Mouse (Mus musculus): ENCODE data around the gene Klkb1. TPM values are rescaled to one million over a fixed set of nuclear protein-coding genes. Genes with fewer than 3 reads are reported as not detected.

Klkb1 gene
- polyA plus RNA-seq, 1 experiment from 2014 or later, result not detected

DNA sequence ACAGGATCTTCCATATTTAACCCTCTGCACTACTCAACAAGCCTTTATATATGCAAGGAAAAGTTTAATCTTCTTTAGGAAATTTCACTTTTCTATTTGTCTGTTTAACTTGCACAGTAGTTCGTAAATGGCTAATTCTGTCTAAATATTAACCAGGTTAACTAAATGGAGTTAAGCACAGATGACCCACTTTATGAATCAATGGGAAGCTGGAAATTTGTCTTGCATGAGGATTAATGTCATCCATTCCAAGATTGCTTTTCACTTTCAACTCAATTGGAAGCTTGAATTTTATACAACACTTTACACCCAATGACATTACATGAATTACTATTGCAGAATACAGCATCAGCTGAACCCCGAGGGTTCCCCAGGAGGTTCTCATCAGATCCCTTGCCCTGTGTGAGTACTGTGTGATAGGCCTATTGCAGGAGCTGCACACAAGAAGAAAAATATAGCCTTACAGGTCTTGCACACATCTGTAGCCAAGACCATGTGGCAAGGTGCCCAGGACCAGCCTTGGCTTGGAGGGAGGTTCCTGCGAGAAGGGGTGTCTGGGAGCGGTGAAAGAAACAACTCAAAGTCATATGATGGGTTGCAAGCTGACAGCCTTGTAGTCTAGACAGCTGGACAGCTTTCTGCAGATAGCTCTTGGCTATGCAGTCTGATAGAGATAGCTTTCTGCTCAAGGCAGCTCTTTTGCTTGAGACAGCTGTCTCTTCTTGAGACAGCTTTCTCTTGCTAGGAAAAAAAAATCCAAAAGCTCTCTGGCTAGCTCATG, 26.9 kb downstream of the Klkb1 start:
- Histone ChIP-seq H3K27me3 (ENCODE audit: control insufficient read depth, insufficient read depth, low read length) (no peaks in the 10 kb centered on the region), H3K4me1 (ENCODE audit: control insufficient read depth, insufficient read depth, low read length) (no peaks in the 10 kb centered on the region), H3K9ac (replicated peaks; ENCODE audit: low read length) (no peak overlapping the region), H3K4me3 (ENCODE audit: low read depth, low read length) (no peak overlapping the region), H3K36me3 (replicated peaks; ENCODE audit: control insufficient read depth, insufficient read depth, low read depth, low read length) (no peaks in the 10 kb centered on the region), H3K27ac (replicated peaks; ENCODE audit: low read depth, low read length) (no peak overlapping the region), H3K4me2 (ENCODE audit: low read depth, low read length) (no peak overlapping the region), H3K9me3 (replicated peaks; ENCODE audit: control insufficient read depth, low read length) (no peaks in the 10 kb centered on the region)
- WGBS, result 86% methylated on average over 4 of the region's 4 CpGs
- ATAC-seq (replicated peaks; ENCODE audit: insufficient number of reproducible peaks, low FRiP score, low TSS enrichment, low read depth) (no peak), DNase-seq (ENCODE audit: low spot score) (no peak)

DNA sequence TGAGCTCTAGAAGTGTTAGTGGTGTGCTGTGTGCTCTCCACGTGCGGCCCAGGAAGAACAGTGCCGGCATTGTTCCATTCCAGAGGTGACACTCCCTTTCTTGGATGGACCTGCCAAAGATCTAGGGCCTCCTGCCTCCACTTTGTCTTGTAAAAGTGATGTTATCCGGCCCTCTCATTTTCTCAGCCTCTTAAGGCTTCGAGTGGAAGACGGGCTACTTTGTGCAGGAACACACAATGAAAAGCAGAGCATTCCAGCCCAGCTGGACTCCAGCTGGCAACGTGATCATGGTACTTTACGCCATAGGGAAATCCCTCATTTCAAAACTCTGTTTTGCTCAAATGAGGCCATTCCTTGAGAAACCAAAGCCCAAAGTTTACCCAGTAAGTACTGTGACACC, 27.7 kb downstream of the Klkb1 start:
- H3K9ac ChIP-seq (replicated peaks; ENCODE audit: low read length), result no peak overlapping the region
- H3K4me2 ChIP-seq (ENCODE audit: low read depth, low read length), result no peak overlapping the region
- H3K27me3 ChIP-seq (ENCODE audit: control insufficient read depth, insufficient read depth, low read length), result no peaks in the 10 kb centered on the region
- WGBS, result 50% methylated on average over 8 of the region's 8 CpGs
- no peak overlapping the region for H3K27ac ChIP-seq (replicated peaks; ENCODE audit: low read depth, low read length)
- no peaks in the 10 kb centered on the region for H3K4me1 ChIP-seq (ENCODE audit: control insufficient read depth, insufficient read depth, low read length)
- H3K36me3 ChIP-seq (replicated peaks; ENCODE audit: control insufficient read depth, insufficient read depth, low read depth, low read length), result no peaks in the 10 kb centered on the region
- DNase-seq (ENCODE audit: low spot score), result no peak
- ATAC-seq (replicated peaks; ENCODE audit: insufficient number of reproducible peaks, low FRiP score, low TSS enrichment, low read depth), result no peak
- no peak overlapping the region for H3K4me3 ChIP-seq (ENCODE audit: low read depth, low read length)
- no peaks in the 10 kb centered on the region for H3K9me3 ChIP-seq (replicated peaks; ENCODE audit: control insufficient read depth, low read length)

DNA sequence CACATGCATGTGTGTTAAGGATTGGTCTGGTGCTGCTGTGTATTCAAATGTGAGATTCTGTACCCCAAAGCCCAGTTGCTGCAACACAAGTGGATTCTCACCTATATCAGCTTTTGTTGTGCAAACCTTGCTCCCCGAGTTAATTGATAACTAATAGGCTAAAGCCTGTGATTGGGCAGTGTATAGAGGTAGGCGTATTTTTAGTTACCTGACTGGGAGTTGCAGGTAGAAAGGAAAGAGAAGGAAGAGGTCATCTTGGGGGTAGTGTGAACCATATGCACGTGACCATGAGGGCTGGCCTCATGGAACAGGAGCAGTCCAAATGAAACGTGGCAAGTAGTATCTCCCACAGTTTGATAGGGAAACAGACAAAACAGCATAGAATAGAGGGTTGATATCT, 29.7 kb downstream of the Klkb1 start:
- DNase-seq (ENCODE audit: low spot score) (no peak), ATAC-seq (replicated peaks; ENCODE audit: insufficient number of reproducible peaks, low FRiP score, low TSS enrichment, low read depth) (no peak)
- no peaks in the 10 kb centered on the region for H3K36me3 ChIP-seq (replicated peaks; ENCODE audit: control insufficient read depth, insufficient read depth, low read depth, low read length)
- H3K4me2 ChIP-seq (ENCODE audit: low read depth, low read length), result no peak overlapping the region
- H3K4me3 ChIP-seq (ENCODE audit: low read depth, low read length), result no peak overlapping the region
- H3K4me1 ChIP-seq (ENCODE audit: control insufficient read depth, insufficient read depth, low read length), result no peaks in the 10 kb centered on the region
- H3K9me3 ChIP-seq (replicated peaks; ENCODE audit: control insufficient read depth, low read length), result no peaks in the 10 kb centered on the region
- H3K9ac ChIP-seq (replicated peaks; ENCODE audit: low read length), result no peak overlapping the region
- no peak overlapping the region for H3K27ac ChIP-seq (replicated peaks; ENCODE audit: low read depth, low read length)
- no peaks in the 10 kb centered on the region for H3K27me3 ChIP-seq (ENCODE audit: control insufficient read depth, insufficient read depth, low read length)
- 89% methylated on average over 4 of the region's 4 CpGs for WGBS

DNA sequence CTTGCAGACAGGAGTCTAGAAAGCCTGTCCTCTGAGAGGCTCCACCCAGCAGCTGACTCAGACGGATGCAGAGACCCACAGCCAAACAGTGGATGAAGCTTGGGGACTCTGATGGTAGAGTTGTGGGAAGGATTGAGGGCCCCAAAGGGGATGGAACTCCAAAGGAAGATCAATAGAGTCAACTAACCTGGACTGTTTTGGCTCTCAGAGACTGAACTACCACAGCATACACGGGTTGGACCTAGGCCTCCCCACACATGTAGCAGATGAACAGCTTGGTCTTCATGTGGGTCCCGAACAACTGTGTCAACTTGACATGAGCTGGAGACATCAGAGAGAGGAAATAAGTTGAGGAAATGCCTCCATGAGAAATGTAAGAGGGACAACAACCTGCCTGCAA, 31.8 kb downstream of the Klkb1 start:
- H3K9me3 ChIP-seq (replicated peaks; ENCODE audit: control insufficient read depth, low read length), result no peaks in the 10 kb centered on the region
- DNase-seq (ENCODE audit: low spot score) (no peak), ATAC-seq (replicated peaks; ENCODE audit: insufficient number of reproducible peaks, low FRiP score, low TSS enrichment, low read depth) (no peak)
- WGBS, result 76% methylated on average over 3 of the region's 3 CpGs
- no peaks in the 10 kb centered on the region for H3K4me1 ChIP-seq (ENCODE audit: control insufficient read depth, insufficient read depth, low read length)
- H3K27me3 ChIP-seq (ENCODE audit: control insufficient read depth, insufficient read depth, low read length), result no peaks in the 10 kb centered on the region
- no peak overlapping the region for H3K27ac ChIP-seq (replicated peaks; ENCODE audit: low read depth, low read length)
- H3K4me2 ChIP-seq (ENCODE audit: low read depth, low read length), result no peak overlapping the region
- H3K4me3 ChIP-seq (ENCODE audit: low read depth, low read length), result no peak overlapping the region
- no peak overlapping the region for H3K9ac ChIP-seq (replicated peaks; ENCODE audit: low read length)
- H3K36me3 ChIP-seq (replicated peaks; ENCODE audit: control insufficient read depth, insufficient read depth, low read depth, low read length), result no peaks in the 10 kb centered on the region

DNA sequence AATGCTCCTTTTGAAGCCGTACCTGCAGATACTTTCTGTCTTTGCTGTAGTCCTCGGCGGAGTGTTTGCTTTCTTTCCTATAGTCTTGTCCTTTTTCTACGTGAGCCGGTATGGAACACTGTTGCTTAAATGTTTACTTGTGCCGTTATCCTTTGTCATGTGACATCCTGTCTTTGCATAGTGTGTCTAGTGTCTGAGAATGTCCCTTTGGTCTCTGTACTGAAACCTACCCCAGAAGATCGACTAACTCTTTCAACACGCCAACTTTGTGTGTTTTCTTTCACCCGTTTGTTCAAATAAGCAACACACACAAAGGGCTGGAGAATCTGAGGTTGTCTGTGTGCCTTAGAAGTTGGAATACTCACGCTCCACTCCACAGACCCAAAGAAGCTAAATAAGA, 32.7 kb downstream of the Klkb1 start, which contains the start of gene F11:
F11 (minus strand) TSS at position 112 of the 400 bp plus-strand sequence.
- Histone ChIP-seq H3K9me3 (replicated peaks; ENCODE audit: control insufficient read depth, low read length) (no peaks in the 10 kb centered on the region), H3K4me3 (ENCODE audit: low read depth, low read length) (no peak within 1 kb of the TSS), H3K27ac (replicated peaks; ENCODE audit: low read depth, low read length) (no peak within 1 kb of the TSS), H3K4me2 (ENCODE audit: low read depth, low read length) (no peak within 1 kb of the TSS), H3K4me1 (ENCODE audit: control insufficient read depth, insufficient read depth, low read length) (no peaks in the 10 kb centered on the region), H3K36me3 (replicated peaks; ENCODE audit: control insufficient read depth, insufficient read depth, low read depth, low read length) (no peaks in the 10 kb centered on the region), H3K9ac (replicated peaks; ENCODE audit: low read length) (no peak within 1 kb of the TSS), H3K27me3 (ENCODE audit: control insufficient read depth, insufficient read depth, low read length) (no peaks in the 10 kb centered on the region)
- WGBS, result 73% methylated on average over 10 of the region's 10 CpGs
- no peak for ATAC-seq (replicated peaks; ENCODE audit: insufficient number of reproducible peaks, low FRiP score, low TSS enrichment, low read depth)
- no peak for DNase-seq (ENCODE audit: low spot score)

DNA sequence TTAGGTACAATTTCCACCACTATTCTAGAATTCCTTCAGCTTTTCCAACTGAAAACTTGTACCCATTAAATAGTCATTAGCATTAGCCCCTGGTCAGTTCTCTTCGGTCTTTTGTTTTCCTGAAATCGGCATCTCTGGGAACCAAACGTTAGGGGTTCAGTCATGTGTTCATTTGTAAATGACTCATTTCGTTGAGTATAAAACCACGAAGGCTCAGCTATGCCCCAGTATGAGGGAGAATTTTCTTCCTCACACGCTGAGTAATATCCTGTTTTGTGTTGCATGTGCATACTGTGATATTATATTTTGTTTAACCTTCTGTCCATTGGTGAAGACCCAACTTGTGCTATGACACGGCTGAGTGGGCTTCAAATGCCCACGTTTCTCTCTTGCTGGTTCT, 36.2 kb downstream of the Klkb1 start:
- no peaks in the 10 kb centered on the region for H3K27me3 ChIP-seq (ENCODE audit: control insufficient read depth, insufficient read depth, low read length)
- no peak overlapping the region for H3K4me2 ChIP-seq (ENCODE audit: low read depth, low read length)
- H3K4me1 ChIP-seq (ENCODE audit: control insufficient read depth, insufficient read depth, low read length), result no peaks in the 10 kb centered on the region
- DNase-seq (ENCODE audit: low spot score) (no peak), ATAC-seq (replicated peaks; ENCODE audit: insufficient number of reproducible peaks, low FRiP score, low TSS enrichment, low read depth) (no peak)
- H3K9me3 ChIP-seq (replicated peaks; ENCODE audit: control insufficient read depth, low read length), result no peaks in the 10 kb centered on the region
- H3K27ac ChIP-seq (replicated peaks; ENCODE audit: low read depth, low read length), result no peak overlapping the region
- H3K4me3 ChIP-seq (ENCODE audit: low read depth, low read length), result no peak overlapping the region
- no peaks in the 10 kb centered on the region for H3K36me3 ChIP-seq (replicated peaks; ENCODE audit: control insufficient read depth, insufficient read depth, low read depth, low read length)
- 83% methylated on average over 8 of the region's 8 CpGs for WGBS
- H3K9ac ChIP-seq (replicated peaks; ENCODE audit: low read length), result no peak overlapping the region

DNA sequence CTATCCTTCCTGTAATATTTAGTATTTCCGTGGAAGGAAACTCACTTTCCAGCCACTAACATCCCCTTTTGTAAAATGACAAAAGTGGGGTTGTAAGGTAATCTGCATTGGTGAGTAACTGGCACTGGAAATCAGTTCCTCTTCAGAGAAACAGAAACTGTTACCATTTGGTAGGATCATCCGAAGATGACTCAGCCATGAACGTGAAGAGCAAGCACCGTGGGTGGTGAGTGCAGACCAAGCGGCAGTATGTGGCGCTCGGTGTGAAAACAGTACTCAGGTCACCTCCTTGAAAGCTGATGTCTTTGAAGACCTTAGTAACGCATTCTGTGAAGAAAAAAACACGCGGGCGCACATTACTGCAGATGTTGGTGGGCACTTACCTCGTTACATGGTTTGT, 39.6 kb downstream of the Klkb1 start:
- Histone ChIP-seq H3K9ac (replicated peaks; ENCODE audit: low read length) (no peak overlapping the region), H3K36me3 (replicated peaks; ENCODE audit: control insufficient read depth, insufficient read depth, low read depth, low read length) (no peaks in the 10 kb centered on the region), H3K4me2 (ENCODE audit: low read depth, low read length) (no peak overlapping the region), H3K27me3 (ENCODE audit: control insufficient read depth, insufficient read depth, low read length) (no peaks in the 10 kb centered on the region), H3K4me3 (ENCODE audit: low read depth, low read length) (no peak overlapping the region), H3K9me3 (replicated peaks; ENCODE audit: control insufficient read depth, low read length) (no peaks in the 10 kb centered on the region), H3K4me1 (ENCODE audit: control insufficient read depth, insufficient read depth, low read length) (no peaks in the 10 kb centered on the region), H3K27ac (replicated peaks; ENCODE audit: low read depth, low read length) (no peak overlapping the region)
- ATAC-seq (replicated peaks; ENCODE audit: insufficient number of reproducible peaks, low FRiP score, low TSS enrichment, low read depth), result no peak
- WGBS, result 86% methylated on average over 12 of the region's 12 CpGs
- no peak for DNase-seq (ENCODE audit: low spot score)

DNA sequence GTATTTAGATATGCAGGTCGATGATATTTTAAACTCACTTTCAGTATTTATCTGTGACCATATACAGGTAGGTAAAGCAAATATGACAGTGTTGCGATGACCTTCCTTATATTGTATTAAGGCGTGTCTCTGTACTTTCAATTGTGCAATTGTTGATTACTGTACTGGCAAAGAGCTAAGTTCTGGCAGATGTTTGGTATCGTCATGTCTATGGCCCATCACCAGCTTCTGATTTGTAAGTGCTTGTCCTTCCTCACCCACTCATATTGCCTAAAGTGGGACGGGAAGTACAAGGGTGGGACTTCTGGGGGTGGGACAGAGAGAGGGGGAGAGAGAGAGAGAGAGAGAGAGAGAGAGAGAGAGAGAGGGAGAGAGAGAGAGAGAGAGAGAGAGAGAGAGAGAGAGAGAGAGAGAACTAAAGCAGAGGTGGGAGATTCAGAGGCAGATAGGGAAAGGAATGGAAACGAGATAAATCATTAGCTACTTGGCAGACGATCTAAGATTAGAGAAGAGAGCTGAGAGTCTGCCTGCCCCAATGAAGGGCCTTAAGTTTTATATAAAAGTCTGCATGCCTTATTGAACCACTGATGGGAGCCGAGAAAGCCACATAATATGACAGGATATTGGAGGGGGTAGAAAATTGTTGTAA, 40.3 kb downstream of the Klkb1 start:
- ATAC-seq (replicated peaks; ENCODE audit: insufficient number of reproducible peaks, low FRiP score, low TSS enrichment, low read depth), result no peak
- H3K27ac ChIP-seq (replicated peaks; ENCODE audit: low read depth, low read length), result no peak overlapping the region
- 86% methylated on average over 8 of the region's 8 CpGs for WGBS

More for the DNA sequence above, 40.3 kb downstream of the Klkb1 start:
- Histone ChIP-seq H3K4me3 (ENCODE audit: low read depth, low read length) (no peak overlapping the region), H3K27me3 (ENCODE audit: control insufficient read depth, insufficient read depth, low read length) (no peaks in the 10 kb centered on the region), H3K9ac (replicated peaks; ENCODE audit: low read length) (no peak overlapping the region), H3K9me3 (replicated peaks; ENCODE audit: control insufficient read depth, low read length) (no peaks in the 10 kb centered on the region), H3K4me2 (ENCODE audit: low read depth, low read length) (no peak overlapping the region), H3K36me3 (replicated peaks; ENCODE audit: control insufficient read depth, insufficient read depth, low read depth, low read length) (no peaks in the 10 kb centered on the region), H3K4me1 (ENCODE audit: control insufficient read depth, insufficient read depth, low read length) (no peaks in the 10 kb centered on the region)
- no peak for DNase-seq (ENCODE audit: low spot score)

Data from embryonic facial prominence, embryonic 11.5 days (tissue).